ENCODE assay signal across 8 mouse cellular contexts in the genomic region with DNA sequence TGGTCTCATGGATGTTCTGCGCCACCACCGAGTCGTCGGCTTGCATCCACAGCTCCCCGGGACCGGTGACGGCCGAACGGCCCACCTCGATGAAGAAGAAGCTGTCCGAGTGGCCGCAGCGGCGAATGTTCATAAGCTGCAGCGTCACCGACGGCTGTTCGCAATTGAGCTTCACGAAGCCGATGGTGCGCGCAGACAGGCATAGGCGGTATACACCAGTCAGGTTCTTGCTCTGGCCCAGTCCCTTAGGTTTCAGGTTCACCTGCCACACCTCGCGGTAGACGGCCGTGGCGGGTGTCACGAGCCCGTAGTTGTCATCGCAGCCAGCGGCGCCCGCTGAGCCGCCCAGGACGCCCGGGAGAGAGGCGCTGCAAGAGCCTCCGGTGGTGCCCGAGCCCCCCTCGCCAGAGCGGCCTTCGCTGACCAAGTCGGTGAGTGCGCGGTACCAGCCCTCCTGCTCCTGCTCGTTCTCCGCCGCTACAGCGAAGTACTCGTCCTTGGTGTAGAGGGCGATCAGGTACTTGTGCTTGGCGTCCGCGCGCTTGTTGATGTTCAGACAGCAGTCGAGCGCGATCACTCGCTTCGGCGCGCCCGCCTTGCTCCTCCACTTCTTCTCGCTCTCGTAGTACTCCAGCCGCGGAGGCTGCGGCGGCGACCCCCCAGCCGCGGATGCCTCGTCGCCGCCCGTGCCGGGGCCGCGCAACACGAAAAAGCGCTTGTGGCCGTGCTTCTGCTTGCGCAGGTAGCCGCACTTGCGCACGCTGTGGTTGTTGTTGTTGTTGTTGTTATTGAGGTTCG. TPM values are rescaled to one million over a fixed set of nuclear protein-coding genes. Genes with fewer than 3 reads are reported as not detected.
DNase-seq lines count a peak whose midpoint lies in the region; ATAC-seq and TF ChIP-seq lines count a peak whose summit lies in the region.

No protein-coding gene starts in this region.

- ATAC-seq in kidney, embryonic 14.5 days (ENCODE audit: low FRiP score, low TSS enrichment): no peak
- ATAC-seq in liver, postnatal 0 days: no peak

- H3K27me3 ChIP-seq in CH12.LX (replicated peaks): no peaks in the 10 kb centered on the region
- 0 out of 2 replicates have a peak, but pooled peaks cover 21% of the 10 kb centered on the region for H3K27me3 ChIP-seq in embryonic facial prominence, embryonic 10.5 days (replicated peaks; ENCODE audit: low read depth, poor library complexity, severe bottlenecking)
- H3K27me3 ChIP-seq in heart, embryonic 10.5 days (ENCODE audit: insufficient read depth, poor library complexity, severe bottlenecking): no peaks in the 10 kb centered on the region
- H3K27me3 ChIP-seq in kidney, embryonic 14.5 days (ENCODE audit: control insufficient read depth, insufficient read depth, low read length): no peaks in the 10 kb centered on the region
- H3K27me3 ChIP-seq in liver, postnatal 0 days (ENCODE audit: insufficient read depth, low read length): no peaks in the 10 kb centered on the region

- H3K27ac ChIP-seq in CH12.LX (ENCODE audit: insufficient read depth, low read depth): no peak overlapping the region
- peak overlapping the region; percentile 98 for H3K27ac ChIP-seq in embryonic facial prominence, embryonic 10.5 days (replicated peaks)
- peak overlapping the region; percentile 97 for H3K27ac ChIP-seq in heart, embryonic 10.5 days
- peak overlapping the region; percentile 90; the same call in 1 of the 2 replicates for H3K27ac ChIP-seq in kidney, embryonic 14.5 days (ENCODE audit: low read depth, low read length)
- H3K27ac ChIP-seq in liver, postnatal 0 days (ENCODE audit: low read depth): peak overlapping the region; percentile 99

- no peak for TF ChIP-seq RAD21 in CH12.LX (IDR thresholded peaks at IDR 0.05; ENCODE audit: low read depth, low read length)

- peak overlapping the region; percentile 15 to 82 (median 19) for H3K4me3 ChIP-seq in CH12.LX (replicated peaks in 1 of 3; ENCODE audit: low read depth in 2 of 3, low read length in 2 of 3, poor library complexity in 1 of 3)
- peak overlapping the region; percentile 93 for H3K4me3 ChIP-seq in embryonic facial prominence, embryonic 10.5 days
- peak overlapping the region; percentile 86 for H3K4me3 ChIP-seq in heart, embryonic 10.5 days
- peak overlapping the region; percentile 63 for H3K4me3 ChIP-seq in kidney, embryonic 14.5 days (ENCODE audit: low read length)
- H3K4me3 ChIP-seq in liver, postnatal 0 days (ENCODE audit: low read depth, low read length): peak overlapping the region; percentile 72

- under 1% methylated on average over 88 of the region's 88 CpGs for WGBS in embryonic facial prominence, embryonic 10.5 days
- WGBS in heart, embryonic 10.5 days: under 1% methylated on average over 88 of the region's 88 CpGs
- under 1% methylated on average over 87 of the region's 88 CpGs for WGBS in kidney, embryonic 14.5 days
- WGBS in liver, postnatal 0 days (ENCODE audit: insufficient replicate concordance): under 1% methylated on average over 83 of the region's 88 CpGs

- H3K4me1 ChIP-seq in CH12.LX (ENCODE audit: control insufficient read depth in 1 of 2, insufficient read depth in 2 of 2): peaks cover 0 to 13% of the 10 kb centered on the region in 2 experiments; a peak in 2 of 4 replicates
- peaks cover 69% of the 10 kb centered on the region for H3K4me1 ChIP-seq in embryonic facial prominence, embryonic 10.5 days
- peaks cover 67% of the 10 kb centered on the region for H3K4me1 ChIP-seq in heart, embryonic 10.5 days
- peaks cover 51% of the 10 kb centered on the region for H3K4me1 ChIP-seq in kidney, embryonic 14.5 days (ENCODE audit: control insufficient read depth, insufficient read depth, low read length)
- H3K4me1 ChIP-seq in liver, postnatal 0 days (ENCODE audit: insufficient read depth): peaks cover 28% of the 10 kb centered on the region

- TF ChIP-seq CTCF in CH12.LX (conservative IDR thresholded peaks at IDR 0.05 in 1 of 2, IDR thresholded peaks at IDR 0.05 in 1 of 2; ENCODE audit: low read depth in 2 of 2, low read length in 2 of 2): no peak
- no peak for TF ChIP-seq CTCF in liver, postnatal 0 days (IDR thresholded peaks at IDR 0.05; ENCODE audit: low read depth)

- no peak for TF ChIP-seq POLR2A in CH12.LX (IDR thresholded peaks at IDR 0.05; ENCODE audit: low read depth, low read length)

- no peaks in the 10 kb centered on the region for H3K79me2 ChIP-seq in CH12.LX (replicated peaks; ENCODE audit: control insufficient read depth, extremely low read depth, insufficient read depth, poor library complexity, severe bottlenecking)

- H3K36me3 ChIP-seq in CH12.LX (replicated peaks in 1 of 2; ENCODE audit: control insufficient read depth in 1 of 2, insufficient read depth in 1 of 2, low read length in 1 of 2): peaks cover 0 to 1% of the 10 kb centered on the region in 2 experiments
- H3K36me3 ChIP-seq in embryonic facial prominence, embryonic 10.5 days (replicated peaks): peaks cover 38% of the 10 kb centered on the region
- H3K36me3 ChIP-seq in heart, embryonic 10.5 days: peaks cover 26% of the 10 kb centered on the region
- H3K36me3 ChIP-seq in kidney, embryonic 14.5 days (ENCODE audit: control insufficient read depth, insufficient read depth, low read length): peaks cover 9% of the 10 kb centered on the region; the same call in 1 of the 2 replicates
- H3K36me3 ChIP-seq in liver, postnatal 0 days (replicated peaks; ENCODE audit: insufficient read depth, low read length): peaks cover 23% of the 10 kb centered on the region

- dilution Hi-C loops in CH12.LX (cut with MboI; ENCODE audit: extremely low pct_ligation_motif_present, extremely low pct_unique_long_range_greater_than_20kb, low sequenced_read_pairs): no loop called here

- no peak for DNase-seq in CH12.LX (ENCODE audit: extremely low read depth)
- peak; percentile 80 for DNase-seq in adrenal gland, adult 2 months
- peak; percentile 74 for DNase-seq in embryonic facial prominence, embryonic 10.5 days (ENCODE audit: low spot score)
- DNase-seq in heart, embryonic 10.5 days (ENCODE audit: low spot score): no peak
- peak; percentile 72 for DNase-seq in liver, postnatal 0 days
- DNase-seq in retina, postnatal 1 day: peak; percentile 66
- DNase-seq in thymus, postnatal 36 days: peak; percentile 54 to 59

- peaks cover 28% of the 10 kb centered on the region for H3K9me3 ChIP-seq in CH12.LX (replicated peaks; ENCODE audit: low read length)
- H3K9me3 ChIP-seq in embryonic facial prominence, embryonic 10.5 days: no peaks in the 10 kb centered on the region
- H3K9me3 ChIP-seq in heart, embryonic 10.5 days: no peaks in the 10 kb centered on the region
- H3K9me3 ChIP-seq in kidney, embryonic 14.5 days (ENCODE audit: control insufficient read depth, low read length): no peaks in the 10 kb centered on the region
- H3K9me3 ChIP-seq in liver, postnatal 0 days (ENCODE audit: low read length): no peaks in the 10 kb centered on the region

- TF ChIP-seq EP300 in CH12.LX (IDR thresholded peaks at IDR 0.05; ENCODE audit: low read length): no peak
- no peak for TF ChIP-seq EP300 in liver, postnatal 0 days (IDR thresholded peaks at IDR 0.05; ENCODE audit: low read depth)

- H3K4me2 ChIP-seq in CH12.LX (ENCODE audit: insufficient read depth, low read depth, poor library complexity, severe bottlenecking): peak overlapping the region; percentile 67
- peak overlapping the region; percentile 96 for H3K4me2 ChIP-seq in kidney, embryonic 14.5 days (replicated peaks; ENCODE audit: low read depth, low read length)
- peak overlapping the region; percentile 82 for H3K4me2 ChIP-seq in liver, postnatal 0 days (ENCODE audit: low read depth, low read length)

- H3K9ac ChIP-seq in CH12.LX (ENCODE audit: insufficient read depth, low read depth): peak overlapping the region; percentile 47; the same call in 1 of the 2 replicates
- peak overlapping the region; percentile 78 for H3K9ac ChIP-seq in kidney, embryonic 14.5 days (ENCODE audit: low read depth, low read length)
- H3K9ac ChIP-seq in liver, postnatal 0 days (replicated peaks): peak overlapping the region; percentile 90

- in situ Hi-C loops in CH12.LX (cut with MboI; ENCODE audit: low pct_ligation_motif_present, low pct_unique_long_range_greater_than_20kb, low sequenced_read_pairs): no loop called here

TF ChIP-seq in CH12.LX, 34 proteins besides CTCF, POLR2A, EP300 and RAD21:
- no peak for TF ChIP-seq POLR2AphosphoS2 (IDR thresholded peaks at IDR 0.05; ENCODE audit: low read depth, low read length)
- TF ChIP-seq RCOR1 (conservative IDR thresholded peaks at IDR 0.05; ENCODE audit: low read depth, low read length): no peak
- TF ChIP-seq KAT2A (IDR thresholded peaks at IDR 0.05; ENCODE audit: insufficient replicate concordance, low read length): no peak
- no peak for TF ChIP-seq PAX5 (IDR thresholded peaks at IDR 0.05; ENCODE audit: low read length)
- no peak for TF ChIP-seq MAFK (IDR thresholded peaks at IDR 0.05; ENCODE audit: insufficient replicate concordance, low read length)
- no peak for TF ChIP-seq GABPA (IDR thresholded peaks at IDR 0.05; ENCODE audit: insufficient replicate concordance, low read depth, low read length)
- no peak for TF ChIP-seq SMC3 (IDR thresholded peaks at IDR 0.05; ENCODE audit: low read depth, low read length)
- TF ChIP-seq ZC3H11A (IDR thresholded peaks at IDR 0.05; ENCODE audit: low read depth, low read length): no peak
- no peak for TF ChIP-seq JUN (IDR thresholded peaks at IDR 0.05; ENCODE audit: insufficient read depth, low read depth, low read length)
- no peak for TF ChIP-seq ZNF384 (IDR thresholded peaks at IDR 0.05; ENCODE audit: low read depth, low read length)
- no peak for TF ChIP-seq CHD2 (IDR thresholded peaks at IDR 0.05; ENCODE audit: low read length)
- no peak for TF ChIP-seq NELFE (IDR thresholded peaks at IDR 0.05; ENCODE audit: low read depth, low read length)
- TF ChIP-seq CHD1 (IDR thresholded peaks at IDR 0.05; ENCODE audit: low read depth, low read length): no peak
- TF ChIP-seq NRF1 (IDR thresholded peaks at IDR 0.05; ENCODE audit: low read depth, low read length): no peak

RNA-seq across cellular contexts. Expression of a gene that starts 0.5 kb away (rescaled TPM):
- total RNA-seq in CH12.LX (2012; rRNA removed) (1.0 and 1.1 TPM in 2 replicates), CH12.LX (2014; rRNA removed) (not detected in 2 replicates)
- polyA plus RNA-seq in CH12.LX (2012; ENCODE audit: insufficient read length, low read depth): 0.18 and 0.24 TPM in 2 replicates
- total RNA-seq in adrenal gland, adult 2 months (2021): 10 to 100 TPM; 29.8 to 37.6 TPM
- 17.7 and 19.6 TPM in 2 replicates for polyA plus RNA-seq in adrenal gland, adult 2 months (2012; rRNA removed)
- polyA plus RNA-seq in embryonic facial prominence, embryonic 10.5 days (2016; fragmentation: Nextera tagmentation; extraction: Ambion mirVana): 7.9 and 8.1 TPM in 2 replicates
- polyA plus RNA-seq in heart, embryonic 10.5 days (2016; fragmentation: Nextera tagmentation; extraction: Ambion mirVana): 4.5 and 6.2 TPM in 2 replicates
- 6.6 and 7.3 TPM in 2 replicates for polyA plus RNA-seq in kidney, embryonic 14.5 days (2014; fragmentation: Nextera tagmentation; extraction: Ambion mirVana)
- 4.4 and 5.7 TPM in 2 replicates for polyA plus RNA-seq in liver, postnatal 0 days (2015; fragmentation: Nextera tagmentation; extraction: Ambion mirVana)

Comparison
In these comparisons a context has a peak if more than half of its experiments do, and no peak if none do; other contexts are left out.
1. DNase-seq: peak in adrenal gland, adult 2 months (single experiment), embryonic facial prominence, embryonic 10.5 days (single experiment), liver, postnatal 0 days (single experiment), retina, postnatal 1 day (single experiment) and thymus, postnatal 36 days (2 of 2); none in CH12.LX (single experiment) and heart, embryonic 10.5 days (single experiment).
2. H3K4me3 ChIP-seq: peak in every context shown above with its lines; median percentile 93 in embryonic facial prominence, embryonic 10.5 days; 86 in heart, embryonic 10.5 days; 72 in liver, postnatal 0 days; 63 in kidney, embryonic 14.5 days; 19 in CH12.LX.
3. Peak in every context shown above with its lines, with median percentiles within 50 percentile points of each other: H3K4me2 ChIP-seq and H3K9ac ChIP-seq.